Mouse (Mus musculus) urinary bladder, postnatal 36 days (tissue): ENCODE results near the gene Zfp366.

Experiments used
- DNase-seq, 2 experiments: peaks; one replicate each; pipeline ENCODE4 v3.0.0; 2022; ENCODE audit warnings: low spot score in 2 of 2, mixed read lengths in 1 of 2

Zfp366 gene

GRCm38 (mm10) chr13:99244896-99245295 is 60.3 kb downstream of the Zfp366 start:
- DNase-seq: no peak

GRCm38 (mm10) chr13:99245916-99246460 is 61.4 kb downstream of the Zfp366 start:
- DNase-seq: no peak

- no peak for DNase-seq
These were observed 66.2 kb downstream of the Zfp366 start for GRCm38 (mm10) chr13:99250806-99251205.

GRCm38 (mm10) chr13:99254215-99254614 is 69.6 kb downstream of the Zfp366 start:
- no peak for DNase-seq

GRCm38 (mm10) chr13:99254781-99255180 is 70.2 kb downstream of the Zfp366 start:
- DNase-seq: no peak

- DNase-seq: no peak
These were observed 72.3 kb downstream of the Zfp366 start for GRCm38 (mm10) chr13:99256916-99257315.

GRCm38 (mm10) chr13:99258677-99259076 is 74.1 kb downstream of the Zfp366 start:
- no peak for DNase-seq

GRCm38 (mm10) chr13:99259502-99260174 is 75.0 kb downstream of the Zfp366 start:
- DNase-seq: no peak

- no peak for DNase-seq
These were observed 77.8 kb downstream of the Zfp366 start for GRCm38 (mm10) chr13:99262406-99262805.

- no peak for DNase-seq
These were observed 78.6 kb downstream of the Zfp366 start for GRCm38 (mm10) chr13:99263159-99263783.

GRCm38 (mm10) chr13:99264483-99264882 is 79.9 kb downstream of the Zfp366 start:
- no peak for DNase-seq

GRCm38 (mm10) chr13:99272046-99272445 is 87.4 kb downstream of the Zfp366 start:
- DNase-seq: no peak

GRCm38 (mm10) chr13:99277521-99277920 is 92.9 kb downstream of the Zfp366 start:
- DNase-seq: no peak

- no peak for DNase-seq
These were observed 93.9 kb downstream of the Zfp366 start for GRCm38 (mm10) chr13:99278511-99278910.

- DNase-seq: no peak
These were observed 94.7 kb downstream of the Zfp366 start for GRCm38 (mm10) chr13:99279351-99279750.

GRCm38 (mm10) chr13:99282961-99283360 is 98.3 kb downstream of the Zfp366 start:
- no peak for DNase-seq

- DNase-seq: no peak
These were observed 99.3 kb downstream of the Zfp366 start for GRCm38 (mm10) chr13:99283916-99284315.

- DNase-seq: no peak
These were observed 100.0 kb downstream of the Zfp366 start for GRCm38 (mm10) chr13:99284400-99285160.

GRCm38 (mm10) chr13:99285241-99285640 is 100.6 kb downstream of the Zfp366 start:
- DNase-seq: no peak

GRCm38 (mm10) chr13:99287207-99287606 is 102.6 kb downstream of the Zfp366 start:
- DNase-seq: no peak

GRCm38 (mm10) chr13:99287786-99288185 is 103.2 kb downstream of the Zfp366 start:
- DNase-seq: no peak

- no peak for DNase-seq
These were observed 106.1 kb downstream of the Zfp366 start for GRCm38 (mm10) chr13:99290766-99291165.
